Mouse (Mus musculus) kidney, postnatal 25 days (tissue): Measurements from ENCODE around the gene Gpr119.
A peak's percentile ranks its signal among the peaks of the same experiment; 100 is the strongest.

Source experiments
- DNase-seq, 2 experiments: peaks; one replicate each; pipeline ENCODE4 v3.0.0; 2021; ENCODE audit warnings: mixed read lengths in 2 of 2

Gene Gpr119

DNA sequence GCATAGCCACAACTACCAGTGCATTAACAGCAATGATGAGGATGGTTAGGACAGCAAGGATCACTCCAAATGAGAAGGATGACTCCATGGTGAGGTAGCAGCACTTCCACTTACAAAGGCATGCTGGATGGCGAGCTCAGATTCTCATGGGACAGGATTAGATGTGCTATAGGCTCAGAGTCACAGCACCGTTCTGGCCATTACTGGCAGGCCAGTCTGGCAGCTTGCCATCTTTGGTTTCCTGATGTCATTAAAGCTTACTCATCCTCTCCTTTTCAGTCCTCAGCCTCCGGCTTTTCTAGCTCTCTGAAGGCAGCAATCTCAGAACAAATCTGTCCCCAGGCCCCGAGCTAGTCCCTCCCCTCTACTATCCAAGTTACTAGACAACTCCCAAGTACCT is at the start of gene Gpr119:
Gene Gpr119 (minus strand): TSS at position 308 of the 400 bp plus-strand sequence.
- DNase-seq, result peak in 1 of 2 experiments; percentile 5

DNA sequence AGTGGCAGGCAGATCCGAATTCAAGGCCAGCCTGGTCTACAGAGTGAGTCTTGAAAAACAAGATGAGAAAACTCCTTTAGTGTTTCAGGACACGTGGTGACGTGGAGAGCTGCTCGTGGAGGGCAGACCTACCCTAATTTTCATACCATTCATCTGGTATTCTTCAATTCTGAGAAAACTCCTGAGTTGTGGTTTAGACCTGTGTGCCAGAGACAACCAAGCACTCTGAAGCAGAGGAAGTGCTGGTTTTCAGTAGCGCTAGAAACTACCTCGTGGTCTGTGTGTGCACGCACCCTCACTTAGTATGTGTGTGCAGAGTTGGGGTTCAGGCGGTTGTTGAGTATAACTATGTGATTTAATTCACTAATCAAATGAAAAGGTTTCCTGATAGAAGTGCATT is 38.6 kb upstream of the Gpr119 start:
- DNase-seq, result no peak

DNA sequence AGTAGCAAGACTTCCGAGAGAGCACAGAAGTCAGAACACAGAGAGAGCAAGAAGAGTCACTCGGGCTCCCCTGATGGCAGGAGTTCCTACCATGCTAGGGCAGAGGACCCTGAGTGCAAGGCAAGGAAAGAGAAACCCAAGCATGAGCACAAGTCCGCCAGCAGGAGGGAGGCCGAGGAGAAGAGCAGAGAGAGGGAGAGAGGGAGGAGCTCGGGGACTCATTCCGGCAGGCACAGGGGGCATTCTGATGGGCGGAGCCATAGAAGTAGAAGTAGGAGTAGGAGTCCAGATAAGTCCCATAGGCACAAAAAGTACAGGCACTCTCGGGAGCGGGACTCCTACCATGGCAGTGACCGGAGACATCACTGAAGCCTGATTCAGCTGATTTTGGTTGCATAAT is 35.4 kb upstream of the Gpr119 start:
- no peak for DNase-seq

DNA sequence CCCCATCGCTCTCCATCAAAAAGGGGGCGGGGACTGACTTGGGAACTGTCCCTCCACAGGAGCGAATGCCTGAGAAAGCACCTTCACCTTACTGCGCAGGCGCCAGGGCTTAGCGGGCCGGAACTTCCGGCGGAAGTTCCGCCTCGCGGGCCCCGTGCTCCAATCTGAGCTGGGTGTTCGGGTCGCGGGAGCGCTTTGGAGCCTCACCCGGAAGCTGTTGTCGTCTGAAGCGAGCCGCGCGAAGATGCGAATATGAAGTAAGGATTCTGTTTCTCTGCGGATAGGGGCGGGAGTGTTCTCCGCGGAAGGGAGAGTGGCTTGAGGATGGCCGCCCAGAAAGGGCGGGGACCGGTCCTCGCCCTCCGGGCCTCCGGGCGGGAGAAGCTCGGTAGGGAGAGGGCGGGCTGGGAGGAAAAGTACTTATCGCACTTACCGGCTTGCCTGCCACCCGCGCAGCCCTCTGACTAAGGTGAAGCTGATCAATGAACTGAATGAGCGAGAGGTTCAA is 20.6 kb upstream of the Gpr119 start, which contains the start of gene Rbmx2:
Gene Rbmx2 (plus strand): TSS at position 141 of the 508 bp plus-strand sequence.
- DNase-seq, result peak; percentile 90 to 94

- no peak for DNase-seq
Observed at GRCm38 (mm10) chrX:48694460-48694859, 20.2 kb upstream of the Gpr119 start.

GRCm38 (mm10) chrX:48683857-48684256 is 9.6 kb upstream of the Gpr119 start:
- no peak for DNase-seq

GRCm38 (mm10) chrX:48683451-48683850 is 9.2 kb upstream of the Gpr119 start:
- DNase-seq, result peak; percentile 43 to 60

DNA sequence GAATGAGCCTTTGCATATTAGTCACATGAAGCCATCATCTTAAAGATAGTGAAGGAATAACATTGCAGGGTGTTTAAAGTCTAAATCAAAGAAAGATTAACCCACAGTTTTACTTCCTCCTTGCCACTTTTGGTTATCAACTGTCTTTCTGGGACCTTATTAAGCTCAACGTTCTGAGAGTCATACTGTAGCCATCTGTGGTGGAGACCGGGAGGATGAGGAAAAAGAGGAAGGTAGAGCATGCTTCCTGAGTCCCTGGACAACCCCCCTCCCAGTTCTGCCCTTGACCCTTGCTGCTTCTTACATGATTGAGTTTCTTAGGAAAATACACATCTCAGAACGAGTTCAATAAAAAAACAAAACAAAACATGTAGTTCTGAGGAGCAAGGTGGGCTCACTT is 2.6 kb downstream of the Gpr119 start:
- no peak for DNase-seq

DNA sequence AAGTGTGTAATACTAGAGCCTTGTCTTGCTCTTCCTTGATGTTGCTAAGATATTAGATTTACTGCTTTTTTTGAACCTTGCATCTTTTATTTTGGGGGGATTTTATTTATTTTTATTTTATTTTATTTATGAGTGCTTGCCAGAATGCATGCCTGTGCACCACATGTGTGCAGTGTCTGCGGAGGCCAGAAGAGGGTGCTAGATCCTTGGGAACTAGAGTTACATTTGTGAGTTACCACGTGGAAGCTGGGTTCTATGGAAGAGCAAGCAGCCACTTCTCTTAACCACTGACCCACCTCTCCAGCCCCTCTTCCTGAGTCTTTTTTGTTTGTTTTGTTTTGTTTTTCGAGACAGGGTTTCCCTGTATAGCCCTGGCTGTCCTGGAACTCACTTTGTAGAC is 4.7 kb downstream of the Gpr119 start:
- no peak for DNase-seq

DNA sequence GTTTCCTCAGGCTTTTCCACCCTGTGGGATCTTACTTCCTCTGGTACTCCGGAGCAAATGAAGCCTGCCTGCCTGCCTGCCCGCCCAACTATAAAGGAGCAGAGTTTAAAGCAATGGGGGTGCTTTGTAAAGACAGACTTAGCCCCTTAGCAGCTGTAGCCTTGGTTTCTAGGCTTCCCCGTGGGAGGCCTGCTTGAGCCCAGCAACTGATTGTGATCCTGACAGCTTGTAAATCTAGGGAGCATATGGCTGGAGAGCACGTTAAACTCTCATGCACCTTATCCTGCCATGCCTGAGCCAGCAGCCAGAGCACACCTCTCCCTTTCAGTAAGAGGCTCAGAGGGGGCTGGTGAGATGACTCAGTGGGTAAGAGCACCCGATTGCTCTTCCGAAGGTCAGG is 7.5 kb downstream of the Gpr119 start:
- no peak for DNase-seq

DNA sequence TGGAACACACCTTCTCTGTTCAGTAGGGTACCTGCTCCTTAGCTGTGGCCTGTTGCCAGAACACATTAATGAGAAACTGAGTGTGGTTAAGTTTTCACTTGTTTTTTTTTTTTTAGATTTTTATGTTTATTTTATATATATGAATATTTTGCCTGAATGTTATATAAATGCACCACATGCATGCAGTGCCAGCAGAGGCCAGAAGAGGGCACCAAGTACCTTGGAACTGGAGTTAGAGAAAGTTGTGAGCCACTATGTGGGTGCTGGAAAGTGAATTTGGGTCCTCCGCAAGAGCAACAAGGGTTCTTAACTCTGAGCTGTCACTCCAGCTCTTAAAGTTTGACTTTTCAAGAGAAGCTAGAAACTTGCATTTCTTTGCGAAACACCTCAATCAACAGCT is 30.2 kb downstream of the Gpr119 start:
- DNase-seq, result peak; percentile 35 to 47

DNA sequence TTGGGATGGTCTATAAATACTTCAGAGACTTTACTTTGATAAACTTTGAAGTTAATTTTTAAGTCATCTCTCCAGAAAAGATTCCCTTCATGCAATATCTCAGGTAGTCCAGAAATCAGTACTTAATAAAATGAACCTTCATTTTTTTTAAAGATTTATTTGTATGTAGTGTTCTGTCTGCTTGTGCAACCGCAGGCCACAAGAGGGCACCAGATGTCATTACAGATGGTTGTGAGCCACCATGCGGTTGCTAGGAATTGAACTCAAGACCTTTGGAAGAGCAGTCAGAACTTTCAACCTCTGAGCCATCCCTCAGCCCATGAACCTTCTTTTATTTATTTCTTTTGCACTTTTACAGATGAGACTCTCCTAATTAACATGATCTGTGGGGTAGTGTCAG is 37.2 kb downstream of the Gpr119 start:
- no peak for DNase-seq

DNA sequence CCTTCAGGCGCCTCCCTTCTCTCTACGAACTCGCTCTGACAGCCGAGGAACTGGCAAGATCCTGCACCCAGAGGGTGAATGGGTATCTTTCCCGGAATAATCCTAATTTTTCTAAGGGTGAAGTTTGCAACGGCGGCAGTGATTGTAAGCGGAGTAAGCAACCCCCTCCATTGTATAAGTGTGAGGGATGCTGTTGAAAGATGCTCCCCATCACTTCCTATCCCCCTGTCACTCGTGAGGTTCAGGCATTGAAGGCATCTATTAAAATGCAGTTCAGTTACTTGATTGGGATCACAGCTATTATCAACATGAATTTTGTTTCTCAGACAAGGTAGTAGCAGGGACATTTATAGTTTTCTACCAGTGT is 50.2 kb downstream of the Gpr119 start:
- no peak for DNase-seq

- DNase-seq, result peak; percentile 84 to 89
Observed at GRCm38 (mm10) chrX:48623379-48624053, 50.8 kb downstream of the Gpr119 start, which contains the start of gene Slc25a14. Gene Slc25a14, plus strand, starts transcription at chrX:48623413.

DNA sequence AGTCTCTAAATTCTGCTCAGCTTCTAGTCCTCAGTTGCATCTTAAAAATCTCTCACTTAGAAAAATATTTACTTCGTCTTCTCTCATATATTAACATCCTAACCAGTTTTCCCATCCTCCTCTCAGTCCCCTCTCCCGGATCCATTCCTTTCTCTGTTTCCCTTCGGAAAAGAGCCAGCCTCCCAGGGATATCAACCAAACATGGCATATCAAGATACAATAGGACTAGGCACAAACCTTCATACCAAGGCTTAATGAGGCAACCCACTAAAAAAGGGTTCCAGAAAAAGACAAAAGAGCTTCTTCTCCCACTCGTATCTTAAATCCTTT is 51.3 kb downstream of the Gpr119 start:
- DNase-seq, result no peak
